Mouse (Mus musculus): ENCODE measurements around the gene Nav2. TPM values are rescaled to one million over a fixed set of nuclear protein-coding genes. Genes with fewer than 3 reads are reported as not detected.

Nav2 gene
- polyA plus RNA-seq, 1 experiment from 2014 or later = 22.4 TPM

- TF ChIP-seq CTCF (IDR thresholded peaks at IDR 0.05) = peak; percentile 31; the same call in 1 of the 2 replicates
- TF ChIP-seq EP300 (IDR thresholded peaks at IDR 0.05) = peak; percentile 94
- peak overlapping the region; percentile 51; the same call in 1 of the 2 replicates for H3K27ac ChIP-seq (ENCODE audit: low read length)
- no peak overlapping the region for H3K9ac ChIP-seq (replicated peaks; ENCODE audit: low read depth)
- no peaks in the 10 kb centered on the region for H3K27me3 ChIP-seq (replicated peaks; ENCODE audit: insufficient read depth, low read length)
- WGBS = 17% methylated on average over 5 of the region's 5 CpGs
- ATAC-seq (peak; percentile 86), DNase-seq (ENCODE audit: low spot score) (peak; percentile 70)
- no peak overlapping the region for H3K4me3 ChIP-seq (ENCODE audit: low read depth, low read length)
- H3K9me3 ChIP-seq (ENCODE audit: low read length) = no peaks in the 10 kb centered on the region
- H3K36me3 ChIP-seq (ENCODE audit: insufficient read depth, low read length) = no peaks in the 10 kb centered on the region
- H3K4me1 ChIP-seq (ENCODE audit: insufficient read depth, low read depth, low read length) = peaks cover 6% of the 10 kb centered on the region; the same call in 1 of the 2 replicates
- H3K4me2 ChIP-seq (replicated peaks; ENCODE audit: low read depth, low read length) = no peak overlapping the region
Observed at GRCm38 (mm10) chr7:48917463-48917862, 8.9 kb downstream of the Nav2 start.

DNA sequence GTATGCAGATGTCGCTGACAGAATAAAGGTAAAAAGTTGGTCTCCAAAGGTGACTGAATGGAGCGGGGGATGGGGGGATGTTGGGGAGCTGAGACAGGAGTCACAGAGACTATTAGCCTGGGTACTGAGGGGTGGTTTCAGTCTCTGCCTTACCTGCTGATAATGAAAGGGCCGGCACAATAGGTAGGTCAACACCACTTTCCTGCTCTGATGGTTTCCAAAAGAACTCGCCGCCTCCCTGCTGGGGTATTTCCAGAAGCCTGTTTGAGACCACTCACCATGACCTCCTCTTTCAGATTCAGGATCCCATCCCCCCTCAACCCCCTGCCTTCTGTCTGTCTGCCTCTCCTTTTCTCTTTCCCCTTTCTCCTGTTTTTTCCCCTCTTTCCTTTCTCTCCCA is 9.5 kb downstream of the Nav2 start:
- DNase-seq (ENCODE audit: low spot score) = no peak
- WGBS = 40% methylated on average over 5 of the region's 5 CpGs
- Histone ChIP-seq H3K9me3 (ENCODE audit: low read length) (no peaks in the 10 kb centered on the region), H3K4me3 (ENCODE audit: low read depth, low read length) (no peak overlapping the region), H3K27ac (ENCODE audit: low read length) (no peak overlapping the region), H3K36me3 (ENCODE audit: insufficient read depth, low read length) (no peaks in the 10 kb centered on the region), H3K9ac (replicated peaks; ENCODE audit: low read depth) (no peak overlapping the region), H3K4me2 (replicated peaks; ENCODE audit: low read depth, low read length) (no peak overlapping the region), H3K27me3 (replicated peaks; ENCODE audit: insufficient read depth, low read length) (no peaks in the 10 kb centered on the region), H3K4me1 (ENCODE audit: insufficient read depth, low read depth, low read length) (peaks cover 6% of the 10 kb centered on the region; the same call in 1 of the 2 replicates)
- no peak for ATAC-seq
- no peak for TF ChIP-seq EP300 (IDR thresholded peaks at IDR 0.05)
- TF ChIP-seq CTCF (IDR thresholded peaks at IDR 0.05) = no peak

- ATAC-seq (no peak), DNase-seq (ENCODE audit: low spot score) (no peak)
- Histone ChIP-seq H3K27me3 (replicated peaks; ENCODE audit: insufficient read depth, low read length) (no peaks in the 10 kb centered on the region), H3K9ac (replicated peaks; ENCODE audit: low read depth) (no peak overlapping the region), H3K4me1 (ENCODE audit: insufficient read depth, low read depth, low read length) (peaks cover 6% of the 10 kb centered on the region; the same call in 1 of the 2 replicates), H3K36me3 (ENCODE audit: insufficient read depth, low read length) (no peaks in the 10 kb centered on the region), H3K4me3 (ENCODE audit: low read depth, low read length) (no peak overlapping the region), H3K9me3 (ENCODE audit: low read length) (no peaks in the 10 kb centered on the region), H3K27ac (ENCODE audit: low read length) (no peak overlapping the region), H3K4me2 (replicated peaks; ENCODE audit: low read depth, low read length) (no peak overlapping the region)
- no peak for TF ChIP-seq CTCF (IDR thresholded peaks at IDR 0.05)
- TF ChIP-seq EP300 (IDR thresholded peaks at IDR 0.05) = no peak
- 50% methylated on average over 11 of the region's 11 CpGs for WGBS
Observed at GRCm38 (mm10) chr7:48918389-48918788, 9.9 kb downstream of the Nav2 start.

DNA sequence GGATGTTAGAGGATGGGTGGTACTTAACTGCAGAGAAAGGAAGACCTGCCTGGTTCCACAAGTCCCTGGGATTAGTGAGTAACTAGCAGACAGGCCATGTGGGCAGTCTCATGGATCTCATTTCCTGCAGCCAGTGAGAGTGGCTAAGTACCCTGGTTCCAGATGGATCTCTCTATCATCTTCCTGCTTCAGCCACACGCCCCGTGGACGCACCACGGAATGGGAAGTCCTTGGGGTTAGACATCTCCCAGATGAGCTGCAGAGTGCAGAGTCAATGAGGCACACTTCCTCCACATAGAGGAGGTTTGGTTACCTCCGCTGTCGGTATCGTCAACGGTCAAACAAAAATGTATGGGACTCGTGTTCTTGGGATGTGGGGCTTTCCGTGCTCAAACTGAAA is 15.1 kb downstream of the Nav2 start:
- 72% methylated on average over 10 of the region's 10 CpGs for WGBS
- H3K36me3 ChIP-seq (ENCODE audit: insufficient read depth, low read length) = no peaks in the 10 kb centered on the region
- no peak overlapping the region for H3K9ac ChIP-seq (replicated peaks; ENCODE audit: low read depth)
- ATAC-seq (no peak), DNase-seq (ENCODE audit: low spot score) (no peak)
- H3K27me3 ChIP-seq (replicated peaks; ENCODE audit: insufficient read depth, low read length) = no peaks in the 10 kb centered on the region
- H3K4me3 ChIP-seq (ENCODE audit: low read depth, low read length) = no peak overlapping the region
- H3K4me1 ChIP-seq (ENCODE audit: insufficient read depth, low read depth, low read length) = no peaks in the 10 kb centered on the region; the same call in 1 of the 2 replicates
- no peak overlapping the region for H3K4me2 ChIP-seq (replicated peaks; ENCODE audit: low read depth, low read length)
- TF ChIP-seq EP300 (IDR thresholded peaks at IDR 0.05) (no peak), CTCF (IDR thresholded peaks at IDR 0.05) (no peak)
- no peaks in the 10 kb centered on the region for H3K9me3 ChIP-seq (ENCODE audit: low read length)
- H3K27ac ChIP-seq (ENCODE audit: low read length) = no peak overlapping the region

GRCm38 (mm10) chr7:48925214-48925613 is 16.7 kb downstream of the Nav2 start:
- peak; percentile 59 for DNase-seq (ENCODE audit: low spot score)
- ATAC-seq = peak; percentile 79
- H3K9ac ChIP-seq (replicated peaks; ENCODE audit: low read depth) = no peak overlapping the region
- H3K4me2 ChIP-seq (replicated peaks; ENCODE audit: low read depth, low read length) = no peak overlapping the region
- no peaks in the 10 kb centered on the region for H3K36me3 ChIP-seq (ENCODE audit: insufficient read depth, low read length)
- H3K27me3 ChIP-seq (replicated peaks; ENCODE audit: insufficient read depth, low read length) = no peaks in the 10 kb centered on the region
- no peak overlapping the region for H3K27ac ChIP-seq (ENCODE audit: low read length)
- no peaks in the 10 kb centered on the region for H3K9me3 ChIP-seq (ENCODE audit: low read length)
- no peaks in the 10 kb centered on the region; the same call in 1 of the 2 replicates for H3K4me1 ChIP-seq (ENCODE audit: insufficient read depth, low read depth, low read length)
- H3K4me3 ChIP-seq (ENCODE audit: low read depth, low read length) = no peak overlapping the region
- TF ChIP-seq CTCF (IDR thresholded peaks at IDR 0.05) (no peak), EP300 (IDR thresholded peaks at IDR 0.05) (peak; percentile 64)
- 40% methylated on average over 3 of the region's 3 CpGs for WGBS

- Histone ChIP-seq H3K4me2 (replicated peaks; ENCODE audit: low read depth, low read length) (no peak overlapping the region), H3K27ac (ENCODE audit: low read length) (no peak overlapping the region), H3K9me3 (ENCODE audit: low read length) (no peaks in the 10 kb centered on the region), H3K36me3 (ENCODE audit: insufficient read depth, low read length) (no peaks in the 10 kb centered on the region), H3K4me1 (ENCODE audit: insufficient read depth, low read depth, low read length) (no peaks in the 10 kb centered on the region; the same call in 1 of the 2 replicates), H3K27me3 (replicated peaks; ENCODE audit: insufficient read depth, low read length) (no peaks in the 10 kb centered on the region), H3K9ac (replicated peaks; ENCODE audit: low read depth) (no peak overlapping the region), H3K4me3 (ENCODE audit: low read depth, low read length) (no peak overlapping the region)
- TF ChIP-seq EP300 (IDR thresholded peaks at IDR 0.05) = no peak
- peak; percentile 89 for TF ChIP-seq CTCF (IDR thresholded peaks at IDR 0.05)
- WGBS = 2% methylated on average over 3 of the region's 3 CpGs
- peak; percentile 70 for ATAC-seq
- peak; percentile 75 for DNase-seq (ENCODE audit: low spot score)
Observed at GRCm38 (mm10) chr7:48928364-48928763, 19.8 kb downstream of the Nav2 start.

DNA sequence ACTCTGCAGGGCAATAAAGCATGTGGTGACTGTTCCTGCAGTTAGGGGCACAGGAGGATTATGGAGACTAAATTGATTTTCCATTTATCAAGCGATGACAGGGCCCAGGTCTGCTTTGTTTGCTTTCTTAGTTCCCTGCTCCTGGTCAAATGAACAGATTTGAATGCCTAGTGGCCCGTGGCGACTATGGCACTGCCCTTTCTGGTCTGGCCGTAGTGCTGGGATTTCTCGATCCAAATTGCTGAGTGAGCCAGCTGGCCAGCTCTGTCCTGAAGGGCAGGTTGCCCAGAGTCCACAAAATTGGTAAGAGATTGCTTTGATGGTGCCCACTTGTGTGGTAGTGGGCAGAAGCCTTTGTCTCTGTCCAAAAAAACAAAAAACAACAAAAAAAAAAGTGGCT is 21.9 kb downstream of the Nav2 start:
- TF ChIP-seq CTCF (IDR thresholded peaks at IDR 0.05) (no peak), EP300 (IDR thresholded peaks at IDR 0.05) (no peak)
- H3K4me3 ChIP-seq (ENCODE audit: low read depth, low read length) = no peak overlapping the region
- WGBS = 51% methylated on average over 5 of the region's 5 CpGs
- H3K36me3 ChIP-seq (ENCODE audit: insufficient read depth, low read length) = no peaks in the 10 kb centered on the region
- DNase-seq (ENCODE audit: low spot score) (no peak), ATAC-seq (no peak)
- no peaks in the 10 kb centered on the region for H3K27me3 ChIP-seq (replicated peaks; ENCODE audit: insufficient read depth, low read length)
- no peak overlapping the region for H3K4me2 ChIP-seq (replicated peaks; ENCODE audit: low read depth, low read length)
- H3K9me3 ChIP-seq (ENCODE audit: low read length) = no peaks in the 10 kb centered on the region
- no peak overlapping the region for H3K27ac ChIP-seq (ENCODE audit: low read length)
- no peaks in the 10 kb centered on the region; the same call in 1 of the 2 replicates for H3K4me1 ChIP-seq (ENCODE audit: insufficient read depth, low read depth, low read length)
- no peak overlapping the region for H3K9ac ChIP-seq (replicated peaks; ENCODE audit: low read depth)

Measured in lung, postnatal 0 days (tissue).